Mouse (Mus musculus): ENCODE data around the gene Tmem198b.

DNA sequence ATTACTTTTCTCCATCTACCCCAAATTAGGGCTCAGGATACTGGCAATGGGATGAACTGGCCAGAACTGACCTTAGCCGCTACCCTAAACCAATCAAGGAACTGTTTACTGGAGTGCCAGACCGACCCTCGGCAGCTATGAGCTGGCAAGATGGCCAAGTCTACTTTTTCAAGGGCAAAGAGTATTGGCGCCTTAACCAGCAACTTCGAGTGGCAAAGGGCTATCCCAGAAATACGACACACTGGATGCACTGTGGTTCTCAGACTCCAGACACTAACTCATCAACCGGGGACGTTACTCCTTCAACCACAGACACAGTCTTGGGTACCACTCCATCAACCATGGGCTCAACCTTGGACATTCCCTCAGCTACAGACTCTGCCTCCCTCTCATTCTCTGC is 5.5 kb downstream of the Tmem198b start:
- TF ChIP-seq EP300 (IDR thresholded peaks at IDR 0.05; ENCODE audit: low read depth) (no peak), CTCF (IDR thresholded peaks at IDR 0.05; ENCODE audit: low read depth) (no peak)

Measured in liver, embryonic 14.5 days (tissue).